Mouse (Mus musculus): ENCODE data around the gene Ntrk2. TPM values are rescaled to one million over a fixed set of nuclear protein-coding genes. Genes with fewer than 3 reads are reported as not detected.
A peak's percentile ranks its signal among the peaks of the same experiment; 100 is the strongest.
"Not testable (repeated sequence)": the region's sequence is repeated elsewhere in the genome, so short reads cannot be mapped to it uniquely, and the experiment has no call there.

Ntrk2 gene
- total and polyA plus RNA-seq, 2 experiments from 2014 or later: 141 to 207 TPM

- 1% methylated on average over 4 of the region's 4 CpGs for WGBS
- H3K4me2 ChIP-seq (ENCODE audit: low read depth, low read length, poor library complexity, severe bottlenecking): no peak overlapping the region
Observed at GRCm38 (mm10) chr13:59092858-59093154, 286.4 kb downstream of the Ntrk2 start.

GRCm38 (mm10) chr13:59094722-59095121 is 288.4 kb downstream of the Ntrk2 start:
- TF ChIP-seq CTCF (IDR thresholded peaks at IDR 0.05): peak; percentile 33
- no peak overlapping the region for H3K9ac ChIP-seq (replicated peaks; ENCODE audit: low read length, poor library complexity, severe bottlenecking)
- H3K27me3 ChIP-seq (ENCODE audit: insufficient read depth, low read length): no peaks in the 10 kb centered on the region
- ATAC-seq (ENCODE audit: low FRiP score): no peak
- peak overlapping the region; percentile 74 for H3K27ac ChIP-seq (ENCODE audit: low read depth, low read length)
- H3K36me3 ChIP-seq (ENCODE audit: insufficient read depth, low read length): no peaks in the 10 kb centered on the region
- no peaks in the 10 kb centered on the region for H3K9me3 ChIP-seq (ENCODE audit: low read length)
- peak; percentile 36 for DNase-seq (ENCODE audit: low spot score)
- H3K4me1 ChIP-seq (ENCODE audit: insufficient read depth, low read length): peaks cover 27% of the 10 kb centered on the region
- H3K4me2 ChIP-seq (ENCODE audit: low read depth, low read length, poor library complexity, severe bottlenecking): no peak overlapping the region
- no peak overlapping the region for H3K4me3 ChIP-seq (ENCODE audit: low read depth, low read length)
- WGBS: 68% methylated on average over 7 of the region's 7 CpGs

More at GRCm38 (mm10) chr13:59092858-59093154, 286.4 kb downstream of the Ntrk2 start:
- peak overlapping the region; percentile 46; the same call in 1 of the 2 replicates for H3K9ac ChIP-seq (replicated peaks; ENCODE audit: low read length, poor library complexity, severe bottlenecking)
- ATAC-seq (ENCODE audit: low FRiP score): peak; percentile 91
- peaks cover 27% of the 10 kb centered on the region for H3K4me1 ChIP-seq (ENCODE audit: insufficient read depth, low read length)
- H3K36me3 ChIP-seq (ENCODE audit: insufficient read depth, low read length): no peaks in the 10 kb centered on the region
- H3K9me3 ChIP-seq (ENCODE audit: low read length): no peaks in the 10 kb centered on the region
- peak overlapping the region; percentile 92 for H3K27ac ChIP-seq (ENCODE audit: low read depth, low read length)
- DNase-seq (ENCODE audit: low spot score): peak; percentile 97
- TF ChIP-seq CTCF (IDR thresholded peaks at IDR 0.05): no peak
- no peaks in the 10 kb centered on the region for H3K27me3 ChIP-seq (ENCODE audit: insufficient read depth, low read length)
- no peak overlapping the region for H3K4me3 ChIP-seq (ENCODE audit: low read depth, low read length)

GRCm38 (mm10) chr13:59095811-59096391 is 289.5 kb downstream of the Ntrk2 start:
- H3K27me3 ChIP-seq (ENCODE audit: insufficient read depth, low read length): no peaks in the 10 kb centered on the region
- no peak overlapping the region for H3K9ac ChIP-seq (replicated peaks; ENCODE audit: low read length, poor library complexity, severe bottlenecking)
- no peak overlapping the region for H3K4me3 ChIP-seq (ENCODE audit: low read depth, low read length)
- ATAC-seq (ENCODE audit: low FRiP score): no peak
- peaks cover 27% of the 10 kb centered on the region for H3K4me1 ChIP-seq (ENCODE audit: insufficient read depth, low read length)
- H3K27ac ChIP-seq (ENCODE audit: low read depth, low read length): peak overlapping the region; percentile 74; the same call in 1 of the 2 replicates
- DNase-seq (ENCODE audit: low spot score): no peak
- TF ChIP-seq CTCF (IDR thresholded peaks at IDR 0.05): no peak
- H3K4me2 ChIP-seq (ENCODE audit: low read depth, low read length, poor library complexity, severe bottlenecking): no peak overlapping the region
- H3K36me3 ChIP-seq (ENCODE audit: insufficient read depth, low read length): no peaks in the 10 kb centered on the region
- H3K9me3 ChIP-seq (ENCODE audit: low read length): no peaks in the 10 kb centered on the region
- 32% methylated on average over 10 of the region's 10 CpGs for WGBS

GRCm38 (mm10) chr13:59100086-59100485 is 293.7 kb downstream of the Ntrk2 start:
- Histone ChIP-seq H3K27ac (ENCODE audit: low read depth, low read length) (no peak overlapping the region), H3K9me3 (ENCODE audit: low read length) (no peaks in the 10 kb centered on the region), H3K36me3 (ENCODE audit: insufficient read depth, low read length) (no peaks in the 10 kb centered on the region), H3K9ac (replicated peaks; ENCODE audit: low read length, poor library complexity, severe bottlenecking) (no peak overlapping the region), H3K27me3 (ENCODE audit: insufficient read depth, low read length) (no peaks in the 10 kb centered on the region), H3K4me2 (ENCODE audit: low read depth, low read length, poor library complexity, severe bottlenecking) (no peak overlapping the region), H3K4me3 (ENCODE audit: low read depth, low read length) (no peak overlapping the region), H3K4me1 (ENCODE audit: insufficient read depth, low read length) (no peaks in the 10 kb centered on the region)
- TF ChIP-seq CTCF (IDR thresholded peaks at IDR 0.05): no peak
- ATAC-seq (ENCODE audit: low FRiP score) (no peak), DNase-seq (ENCODE audit: low spot score) (no peak)
- WGBS: 55% methylated on average over 10 of the region's 10 CpGs

- not testable (repeated sequence) for H3K4me3 ChIP-seq (ENCODE audit: low read depth, low read length); H3K36me3 ChIP-seq (ENCODE audit: insufficient read depth, low read length); H3K4me2 ChIP-seq (ENCODE audit: low read depth, low read length, poor library complexity, severe bottlenecking); H3K27ac ChIP-seq (ENCODE audit: low read depth, low read length); H3K9me3 ChIP-seq (ENCODE audit: low read length); ATAC-seq (ENCODE audit: low FRiP score); H3K27me3 ChIP-seq (ENCODE audit: insufficient read depth, low read length); H3K9ac ChIP-seq (replicated peaks; ENCODE audit: low read length, poor library complexity, severe bottlenecking); DNase-seq (ENCODE audit: low spot score); H3K4me1 ChIP-seq (ENCODE audit: insufficient read depth, low read length)
- WGBS: 92% methylated on average over 10 of the region's 10 CpGs
Observed at GRCm38 (mm10) chr13:59107791-59108190, 301.4 kb downstream of the Ntrk2 start.

- ATAC-seq (ENCODE audit: low FRiP score) (no peak), DNase-seq (ENCODE audit: low spot score) (no peak)
- H3K4me2 ChIP-seq (ENCODE audit: low read depth, low read length, poor library complexity, severe bottlenecking): no peak overlapping the region
- no peaks in the 10 kb centered on the region for H3K4me1 ChIP-seq (ENCODE audit: insufficient read depth, low read length)
- no peaks in the 10 kb centered on the region for H3K27me3 ChIP-seq (ENCODE audit: insufficient read depth, low read length)
- TF ChIP-seq CTCF (IDR thresholded peaks at IDR 0.05): no peak
- 89% methylated on average over 5 of the region's 5 CpGs for WGBS
- H3K9ac ChIP-seq (replicated peaks; ENCODE audit: low read length, poor library complexity, severe bottlenecking): no peak overlapping the region
- H3K4me3 ChIP-seq (ENCODE audit: low read depth, low read length): no peak overlapping the region
- no peak overlapping the region for H3K27ac ChIP-seq (ENCODE audit: low read depth, low read length)
- no peaks in the 10 kb centered on the region for H3K36me3 ChIP-seq (ENCODE audit: insufficient read depth, low read length)
- 0 out of 2 replicates have a peak, but pooled peaks cover 1% of the 10 kb centered on the region for H3K9me3 ChIP-seq (ENCODE audit: low read length)
Observed at GRCm38 (mm10) chr13:59110107-59110506, 303.7 kb downstream of the Ntrk2 start.
